Mouse (Mus musculus) heart, embryonic 13.5 days (tissue): ENCODE measurements around the gene Trpm4. TPM values are rescaled to one million over a fixed set of nuclear protein-coding genes. Genes with fewer than 3 reads are reported as not detected.

Experiments
- ATAC-seq: fragments of 200-750 bp; cut with Nextera tagmentation; 2 replicates; pipeline ENCODE4 v1.8.0; 2017; ENCODE audit warnings: moderate TSS enrichment; ENCODE audit not compliant: insufficient number of reproducible peaks, low FRiP score, low TSS enrichment; ENCODE audit errors: extremely low read depth
- H3K27ac ChIP-seq: fragments of 300-500 bp; sonication (generic); replicated peaks from 2 replicates; pipeline ENCODE4 v1.5.1; 2015; ENCODE audit warnings: moderate library complexity, mild to moderate bottlenecking, inconsistent platforms
- H3K27me3 ChIP-seq: fragments of 300-500 bp; sonication (generic); replicated peaks from 2 replicates; pipeline ENCODE4 v1.6.1; 2015; ENCODE audit warnings: mild to moderate bottlenecking, inconsistent platforms
- H3K36me3 ChIP-seq: fragments of 300-500 bp; sonication (generic); 2 replicates; pipeline ENCODE4 v1.6.1; 2015; ENCODE audit warnings: mild to moderate bottlenecking, inconsistent platforms
- H3K4me1 ChIP-seq: fragments of 300-500 bp; sonication (generic); 2 replicates; pipeline ENCODE4 v1.6.1; 2015; ENCODE audit warnings: inconsistent platforms
- H3K4me2 ChIP-seq: fragments of 300-500 bp; sonication (generic); 2 replicates; pipeline ENCODE4 v1.6.1; 2015; ENCODE audit warnings: inconsistent platforms, mild to moderate bottlenecking, moderate library complexity
- H3K4me3 ChIP-seq: fragments of 300-500 bp; sonication (generic); 2 replicates; pipeline ENCODE4 v1.5.1; 2015; ENCODE audit warnings: moderate library complexity, mild to moderate bottlenecking, inconsistent platforms
- H3K9ac ChIP-seq: fragments of 300-500 bp; sonication (generic); 2 replicates; pipeline ENCODE4 v1.6.1; 2015; ENCODE audit warnings: inconsistent platforms, mild to moderate bottlenecking, moderate library complexity
- H3K9me3 ChIP-seq: fragments of 300-500 bp; sonication (generic); 2 replicates; pipeline ENCODE4 v1.6.1; 2016; ENCODE audit warnings: inconsistent platforms
- WGBS: fragments of 180-500 bp; shearing (Covaris S2); methylation state at CpG from one replicate; pipeline ENCODE4 v1.1.7; 2015; ENCODE audit warnings: mixed read lengths; 5-methylcytosine and 5-hydroxymethylcytosine counted together
- polyA plus RNA-seq: library from polyadenylated mRNA; unstranded; fragments of >200 nt; fragmentation: Nextera tagmentation; extraction: Ambion mirVana; gene quantifications from 2 replicates; pipeline ENCODE4 v1.2.1, GENCODE M21; 2015

Gene Trpm4
- polyA plus RNA-seq, 1 experiment from 2014 or later = 12.7 TPM

GRCm38 (mm10) chr7:45308551-45309240, 24.9 kb downstream of the Trpm4 start:
- Histone ChIP-seq H3K9me3 (no peaks in the 10 kb centered on the region), H3K9ac (no peak overlapping the region), H3K36me3 (peaks cover 57% of the 10 kb centered on the region), H3K27me3 (no peaks in the 10 kb centered on the region), H3K4me1 (peaks cover 21% of the 10 kb centered on the region), H3K4me2 (no peak overlapping the region), H3K4me3 (no peak overlapping the region), H3K27ac (no peak overlapping the region)
- no peak for ATAC-seq
- WGBS = 64% methylated on average over 15 of the region's 15 CpGs

- Histone ChIP-seq H3K36me3 (peaks cover 58% of the 10 kb centered on the region), H3K27ac (no peak overlapping the region), H3K9ac (no peak overlapping the region), H3K27me3 (no peaks in the 10 kb centered on the region), H3K9me3 (no peaks in the 10 kb centered on the region), H3K4me1 (peaks cover 9% of the 10 kb centered on the region), H3K4me3 (no peak overlapping the region), H3K4me2 (peak overlapping the region; percentile 20; the same call in 1 of the 2 replicates)
- no peak for ATAC-seq
- WGBS = 15% methylated on average over 17 of the region's 17 CpGs
Observed at GRCm38 (mm10) chr7:45305275-45305674, 28.3 kb downstream of the Trpm4 start.

- H3K36me3 ChIP-seq = peaks cover 54% of the 10 kb centered on the region
- 38% methylated on average over 11 of the region's 13 CpGs for WGBS
Observed at GRCm38 (mm10) chr7:45304869-45305268, 28.7 kb downstream of the Trpm4 start.

GRCm38 (mm10) chr7:45302626-45303025, 31.0 kb downstream of the Trpm4 start:
- Histone ChIP-seq H3K27ac (no peak overlapping the region), H3K4me3 (no peak overlapping the region), H3K36me3 (peaks cover 39% of the 10 kb centered on the region), H3K9ac (no peak overlapping the region), H3K9me3 (no peaks in the 10 kb centered on the region), H3K4me1 (peaks cover 13% of the 10 kb centered on the region), H3K27me3 (no peaks in the 10 kb centered on the region), H3K4me2 (no peak overlapping the region)
- ATAC-seq = no peak
- WGBS = 69% methylated on average over 8 of the region's 8 CpGs

More at GRCm38 (mm10) chr7:45304869-45305268, 28.7 kb downstream of the Trpm4 start:
- H3K4me2 ChIP-seq = peak overlapping the region; percentile 20; the same call in 1 of the 2 replicates
- H3K9me3 ChIP-seq = no peaks in the 10 kb centered on the region
- ATAC-seq = no peak
- no peak overlapping the region for H3K27ac ChIP-seq
- no peaks in the 10 kb centered on the region for H3K27me3 ChIP-seq
- no peak overlapping the region for H3K9ac ChIP-seq
- no peak overlapping the region for H3K4me3 ChIP-seq
- peaks cover 13% of the 10 kb centered on the region for H3K4me1 ChIP-seq

- Histone ChIP-seq H3K4me2 (no peak overlapping the region), H3K4me1 (peaks cover 13% of the 10 kb centered on the region), H3K9ac (no peak overlapping the region), H3K36me3 (peaks cover 24% of the 10 kb centered on the region), H3K27me3 (no peaks in the 10 kb centered on the region), H3K4me3 (no peak overlapping the region), H3K27ac (no peak overlapping the region), H3K9me3 (no peaks in the 10 kb centered on the region)
- 15% methylated on average over 6 of the region's 6 CpGs for WGBS
- no peak for ATAC-seq
Observed at GRCm38 (mm10) chr7:45300270-45300669, 33.3 kb downstream of the Trpm4 start.

GRCm38 (mm10) chr7:45299752-45300151, 33.8 kb downstream of the Trpm4 start:
- Histone ChIP-seq H3K4me2 (no peak overlapping the region), H3K27me3 (no peaks in the 10 kb centered on the region), H3K27ac (no peak overlapping the region), H3K36me3 (peaks cover 21% of the 10 kb centered on the region), H3K4me1 (peaks cover 13% of the 10 kb centered on the region), H3K4me3 (no peak overlapping the region), H3K9ac (no peak overlapping the region), H3K9me3 (no peaks in the 10 kb centered on the region)
- 10% methylated on average over 5 of the region's 5 CpGs for WGBS
- peak; percentile 59; the same call in 1 of the 2 replicates for ATAC-seq

- Histone ChIP-seq H3K27ac (no peak overlapping the region), H3K9ac (no peak overlapping the region), H3K4me1 (peaks cover 10% of the 10 kb centered on the region), H3K36me3 (no peaks in the 10 kb centered on the region), H3K27me3 (no peaks in the 10 kb centered on the region), H3K4me2 (no peak overlapping the region), H3K9me3 (no peaks in the 10 kb centered on the region), H3K4me3 (no peak overlapping the region)
- no peak for ATAC-seq
- 59% methylated on average over 3 of the region's 3 CpGs for WGBS
Observed at GRCm38 (mm10) chr7:45297563-45297962, 36.0 kb downstream of the Trpm4 start.

GRCm38 (mm10) chr7:45296626-45297025, 37.0 kb downstream of the Trpm4 start:
- WGBS = 63% methylated on average over 1 of the region's 1 CpGs
- H3K27ac ChIP-seq = no peak overlapping the region
- ATAC-seq = no peak
- H3K4me1 ChIP-seq = peaks cover 9% of the 10 kb centered on the region
- H3K27me3 ChIP-seq = no peaks in the 10 kb centered on the region
- no peaks in the 10 kb centered on the region for H3K9me3 ChIP-seq
- no peak overlapping the region for H3K9ac ChIP-seq
- H3K4me3 ChIP-seq = no peak overlapping the region
- no peaks in the 10 kb centered on the region for H3K36me3 ChIP-seq
- H3K4me2 ChIP-seq = no peak overlapping the region

GRCm38 (mm10) chr7:45286486-45286885, 47.1 kb downstream of the Trpm4 start:
- Histone ChIP-seq H3K27me3 (peaks cover 21% of the 10 kb centered on the region; the same call in 1 of the 2 replicates), H3K27ac (no peak overlapping the region), H3K4me2 (no peak overlapping the region), H3K4me1 (no peaks in the 10 kb centered on the region), H3K9ac (no peak overlapping the region), H3K4me3 (no peak overlapping the region), H3K9me3 (no peaks in the 10 kb centered on the region), H3K36me3 (no peaks in the 10 kb centered on the region)
- WGBS = 83% methylated on average over 13 of the region's 13 CpGs
- no peak for ATAC-seq

GRCm38 (mm10) chr7:45277136-45277760, 56.3 kb downstream of the Trpm4 start, which contains the start of gene Slc6a21:
Slc6a21 (plus strand) TSS chr7:45277513.
- peaks cover 6% of the 10 kb centered on the region for H3K4me1 ChIP-seq

GRCm38 (mm10) chr7:45273672-45274071, 59.9 kb downstream of the Trpm4 start:
- no peak overlapping the region for H3K4me2 ChIP-seq
- 84% methylated on average over 8 of the region's 8 CpGs for WGBS

More at GRCm38 (mm10) chr7:45277136-45277760, 56.3 kb downstream of the Trpm4 start, which contains the start of gene Slc6a21:
- ATAC-seq = peak; percentile 15; the same call in 1 of the 2 replicates
- no peaks in the 10 kb centered on the region for H3K36me3 ChIP-seq
- peak within 1 kb of the TSS; percentile 77 for H3K4me2 ChIP-seq
- no peak within 1 kb of the TSS for H3K27ac ChIP-seq
- H3K4me3 ChIP-seq = peak within 1 kb of the TSS; percentile 52
- no peaks in the 10 kb centered on the region for H3K9me3 ChIP-seq
- H3K9ac ChIP-seq = peak within 1 kb of the TSS; percentile 74
- 6% methylated on average over 44 of the region's 44 CpGs for WGBS
- H3K27me3 ChIP-seq = peaks cover 48% of the 10 kb centered on the region

More at GRCm38 (mm10) chr7:45273672-45274071, 59.9 kb downstream of the Trpm4 start:
- no peak for ATAC-seq
- Histone ChIP-seq H3K4me3 (no peak overlapping the region), H3K4me1 (peaks cover 6% of the 10 kb centered on the region), H3K9ac (no peak overlapping the region), H3K27ac (no peak overlapping the region), H3K9me3 (0 out of 2 replicates have a peak, but pooled peaks cover 3% of the 10 kb centered on the region), H3K27me3 (peaks cover 29% of the 10 kb centered on the region), H3K36me3 (no peaks in the 10 kb centered on the region)
